8 mouse cellular contexts compared by ENCODE assay signal in the genomic region with DNA sequence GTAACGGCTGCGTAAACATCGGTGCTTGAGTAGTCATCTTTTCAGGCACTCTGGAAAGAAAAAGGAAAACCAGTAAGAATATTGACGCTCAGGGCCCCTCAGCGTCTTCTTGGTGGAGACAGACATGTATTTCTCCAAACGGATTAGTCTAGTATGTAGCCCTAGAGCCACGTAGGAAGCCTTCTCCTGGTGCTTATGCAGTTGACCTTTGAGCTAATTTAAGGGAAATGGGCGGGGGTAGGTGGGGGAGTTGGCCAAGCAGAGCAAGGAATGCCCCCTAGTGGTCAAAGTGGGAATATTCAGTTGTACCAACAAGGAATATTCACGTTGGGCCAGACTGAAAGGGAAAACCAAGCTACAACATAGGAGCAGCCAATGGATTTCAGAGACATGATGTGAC. TPM values are rescaled to one million over a fixed set of nuclear protein-coding genes. Genes with fewer than 3 reads are reported as not detected.
DNase-seq lines count a peak whose midpoint lies in the region; ATAC-seq lines count a peak whose summit lies in the region.

No protein-coding gene starts in this region.

- H3K27ac ChIP-seq in forebrain, embryonic 14.5 days (ENCODE audit: low read depth, low read length) = no peak overlapping the region
- H3K27ac ChIP-seq in forebrain, embryonic 12.5 days = no peak overlapping the region

- H3K4me2 ChIP-seq in forebrain, embryonic 14.5 days (ENCODE audit: low read length) = no peak overlapping the region
- H3K4me2 ChIP-seq in forebrain, embryonic 12.5 days = no peak overlapping the region

- H3K4me3 ChIP-seq in forebrain, embryonic 14.5 days (ENCODE audit: low read depth, low read length) = no peak overlapping the region
- H3K4me3 ChIP-seq in forebrain, embryonic 12.5 days (replicated peaks) = no peak overlapping the region

- ATAC-seq in forebrain, embryonic 14.5 days = no peak
- ATAC-seq in forebrain, embryonic 12.5 days (ENCODE audit: low FRiP score) = no peak
- ATAC-seq in common myeloid progenitor, adult 5-6 weeks (replicated peaks; ENCODE audit: low read depth, poor library complexity, severe bottlenecking) = peak; percentile 97

- no peak overlapping the region for H3K9ac ChIP-seq in forebrain, embryonic 14.5 days (ENCODE audit: low read length)
- no peak overlapping the region for H3K9ac ChIP-seq in forebrain, embryonic 12.5 days

- WGBS in forebrain, embryonic 14.5 days = 55% methylated on average over 9 of the region's 9 CpGs
- 49% methylated on average over 9 of the region's 9 CpGs for WGBS in forebrain, embryonic 12.5 days

- H3K9me3 ChIP-seq in forebrain, embryonic 14.5 days (replicated peaks; ENCODE audit: control insufficient read depth, low read length) = no peaks in the 10 kb centered on the region
- no peaks in the 10 kb centered on the region for H3K9me3 ChIP-seq in forebrain, embryonic 12.5 days

- H3K27me3 ChIP-seq in forebrain, embryonic 14.5 days (replicated peaks; ENCODE audit: control insufficient read depth, insufficient read depth, low read length) = no peaks in the 10 kb centered on the region
- H3K27me3 ChIP-seq in forebrain, embryonic 12.5 days = no peaks in the 10 kb centered on the region

- DNase-seq in forebrain, embryonic 14.5 days (ENCODE audit: low spot score) = peak; percentile 38
- peak; percentile 54 for DNase-seq in CD4-positive, CD25-positive, alpha-beta regulatory T cell, adult 2 months (ENCODE audit: low read depth, low spot score)
- peak; percentile 45 for DNase-seq in induced T-regulatory cell, adult 2 months (ENCODE audit: low read depth)
- peak; percentile 74 for DNase-seq in retina, embryonic 14.5 days (ENCODE audit: low spot score)
- DNase-seq in urinary bladder, postnatal 14 days (ENCODE audit: low spot score) = no peak
- DNase-seq in layer of hippocampus, postnatal 25 days (ENCODE audit: extremely low spot score in 1 of 2, low spot score in 1 of 2) = no peak

- no peaks in the 10 kb centered on the region for H3K36me3 ChIP-seq in forebrain, embryonic 14.5 days (ENCODE audit: control insufficient read depth, insufficient read depth, low read length)
- H3K36me3 ChIP-seq in forebrain, embryonic 12.5 days (replicated peaks) = no peaks in the 10 kb centered on the region

- no peaks in the 10 kb centered on the region for H3K4me1 ChIP-seq in forebrain, embryonic 14.5 days (ENCODE audit: control insufficient read depth, insufficient read depth, low read length)
- no peaks in the 10 kb centered on the region for H3K4me1 ChIP-seq in forebrain, embryonic 12.5 days

RNA-seq across cellular contexts. Expression of a gene that starts 2.2 kb away (rescaled TPM):
- 0.09 and 0.23 TPM in 2 replicates for polyA plus RNA-seq in forebrain, embryonic 14.5 days (2014; fragmentation: Nextera tagmentation; extraction: Ambion mirVana)
- 0.21 and 1.2 TPM in 2 replicates for polyA plus RNA-seq in forebrain, embryonic 12.5 days (2016; fragmentation: Nextera tagmentation; extraction: Ambion mirVana)
- under 0.01 TPM in 1 of 2 replicates, not detected in the other for total RNA-seq in common myeloid progenitor, adult 5-6 weeks (2017)
- total RNA-seq in layer of hippocampus, postnatal 25 days (2021) = 1 to 10 TPM; 1.2 to 2.9 TPM

Comparison
In these comparisons a context has a peak if more than half of its experiments do, and no peak if none do; other contexts are left out.
1. DNase-seq: peak in forebrain, embryonic 14.5 days (single experiment), CD4-positive, CD25-positive, alpha-beta regulatory T cell, adult 2 months (single experiment), induced T-regulatory cell, adult 2 months (single experiment) and retina, embryonic 14.5 days (single experiment); none in urinary bladder, postnatal 14 days (single experiment) and layer of hippocampus, postnatal 25 days (0 of 2).